Mouse (Mus musculus): ENCODE data around the gene Asb6.
A peak's percentile ranks its signal among the peaks of the same experiment; 100 is the strongest.

The Asb6 gene

DNA sequence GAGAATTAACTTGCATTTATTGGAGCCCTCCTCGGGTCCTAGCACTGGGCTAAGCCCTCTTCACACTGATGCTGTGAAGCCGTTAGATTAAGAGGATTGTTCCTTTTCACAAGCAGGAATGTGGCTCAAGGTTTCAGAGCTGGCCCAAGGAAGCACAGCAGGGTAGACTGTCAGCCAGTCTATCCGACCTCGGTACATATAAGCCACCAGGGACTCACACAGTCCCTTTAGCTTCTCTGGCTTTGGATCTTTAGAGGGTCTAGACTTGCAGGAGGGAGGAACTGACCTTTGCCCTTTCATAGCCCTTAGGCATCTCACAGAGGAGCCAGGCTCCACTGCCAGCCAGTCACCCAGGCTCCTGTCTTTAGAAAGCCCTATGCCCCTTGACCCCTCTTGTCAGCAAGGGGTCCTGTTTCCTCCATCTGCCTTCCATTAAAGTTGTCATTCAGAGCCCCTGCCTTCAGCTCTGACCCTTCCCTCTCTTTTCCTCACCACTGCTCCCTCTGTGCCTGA is at the start of gene Asb6:
Gene Asb6, minus strand, starts transcription at position 51 of the 513 bp plus-strand sequence.
- no peak for DNase-seq (ENCODE audit: low read depth, low spot score)

DNA sequence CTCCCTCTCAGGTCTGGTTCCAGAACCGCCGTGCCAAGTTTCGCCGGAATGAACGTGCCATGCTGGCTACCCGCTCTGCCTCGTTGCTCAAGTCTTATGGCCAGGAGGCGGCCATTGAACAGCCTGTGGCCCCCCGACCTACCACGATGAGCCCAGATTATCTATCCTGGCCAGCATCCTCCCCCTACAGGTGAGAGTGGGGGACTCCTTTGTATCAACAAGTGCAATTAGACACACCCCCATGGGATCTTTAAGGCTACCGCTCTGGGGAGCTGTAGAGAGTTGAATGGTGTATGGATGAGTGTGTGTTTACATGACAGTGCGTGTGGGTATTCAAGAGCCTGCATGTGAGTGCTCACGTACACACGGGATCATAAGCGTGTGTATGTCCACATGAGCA is 49.3 kb upstream of the Asb6 start:
- DNase-seq (ENCODE audit: low read depth, low spot score) = peak; percentile 34

DNA sequence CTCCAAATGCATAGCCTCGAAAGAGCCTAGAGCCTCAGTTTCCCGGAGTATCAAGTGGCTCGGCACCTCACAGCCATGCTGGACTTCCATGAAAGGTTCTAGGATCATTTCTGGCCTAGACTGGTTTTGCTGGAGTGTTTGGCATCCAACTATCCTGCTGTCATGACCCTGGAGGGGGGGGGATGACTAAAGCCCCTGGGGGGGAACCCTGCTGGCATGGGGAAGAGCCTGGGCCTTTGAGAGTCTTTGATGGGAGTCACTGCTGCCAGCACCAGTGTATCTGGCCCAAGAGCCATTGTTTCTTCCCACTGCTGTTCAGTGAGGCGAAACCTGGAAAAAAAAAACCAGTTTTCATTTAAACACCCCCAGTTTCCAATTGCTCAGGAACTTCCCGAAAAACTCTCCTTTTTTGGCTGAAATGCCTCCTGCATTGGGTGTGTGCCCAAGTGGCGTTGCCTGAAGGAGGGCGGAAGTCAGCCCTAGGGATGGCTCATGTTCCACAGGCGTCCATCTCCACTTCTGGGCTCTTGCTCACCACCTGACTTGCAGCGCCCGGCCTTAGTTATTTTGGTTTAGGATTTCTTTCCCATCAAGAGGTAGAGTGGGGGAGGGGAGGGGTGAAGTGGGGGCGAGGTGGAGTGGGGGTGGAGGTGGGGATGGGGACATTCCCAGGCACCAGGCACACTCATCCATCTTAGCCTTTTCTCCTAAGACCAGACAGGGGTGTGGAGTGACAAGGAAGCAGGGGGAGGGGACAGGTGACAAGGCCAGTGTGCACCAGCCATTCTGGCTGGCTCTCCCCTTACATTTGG is 45.7 kb upstream of the Asb6 start:
- DNase-seq (ENCODE audit: low read depth, low spot score) = no peak

DNA sequence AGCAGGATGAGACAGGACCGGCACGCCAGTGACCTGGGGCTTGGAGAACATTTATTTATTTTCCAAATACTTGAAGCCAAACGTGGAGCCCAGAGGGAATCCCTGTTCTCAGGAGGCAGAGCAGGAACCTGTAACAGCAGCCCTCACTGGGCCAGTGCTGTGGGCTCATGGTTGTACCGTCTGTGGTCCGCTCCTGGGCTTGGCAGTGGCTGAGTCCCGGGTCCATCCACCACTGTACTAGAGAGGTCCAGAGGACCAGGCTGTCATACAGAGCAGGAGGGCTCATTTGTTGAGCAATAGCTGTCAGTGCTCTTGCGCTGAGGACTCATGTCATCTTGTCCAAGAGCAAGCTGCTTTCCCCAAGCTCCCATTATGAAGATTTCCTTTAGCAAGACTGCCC is 45.0 kb upstream of the Asb6 start:
- no peak for DNase-seq (ENCODE audit: low read depth, low spot score)

DNA sequence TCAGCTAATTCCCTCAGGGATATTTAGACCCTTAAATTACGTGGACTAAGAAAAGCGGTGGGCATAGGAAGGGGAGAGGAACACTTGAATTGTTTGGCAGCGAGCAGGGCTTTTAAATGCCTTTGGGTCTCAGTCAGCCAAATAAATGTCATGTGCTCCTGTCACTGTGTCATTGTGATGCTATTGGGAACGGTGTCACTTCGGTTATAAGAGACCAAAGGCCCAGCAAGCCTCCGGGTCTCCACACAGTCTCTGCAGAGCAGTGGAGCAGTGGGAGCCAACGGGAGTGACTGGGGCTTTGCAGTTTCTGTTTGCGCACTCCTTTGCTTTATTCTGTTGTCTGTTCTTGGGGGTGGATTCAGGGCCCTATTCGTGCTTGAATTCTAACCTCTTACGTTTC is 44.3 kb upstream of the Asb6 start:
- DNase-seq (ENCODE audit: low read depth, low spot score) = no peak

DNA sequence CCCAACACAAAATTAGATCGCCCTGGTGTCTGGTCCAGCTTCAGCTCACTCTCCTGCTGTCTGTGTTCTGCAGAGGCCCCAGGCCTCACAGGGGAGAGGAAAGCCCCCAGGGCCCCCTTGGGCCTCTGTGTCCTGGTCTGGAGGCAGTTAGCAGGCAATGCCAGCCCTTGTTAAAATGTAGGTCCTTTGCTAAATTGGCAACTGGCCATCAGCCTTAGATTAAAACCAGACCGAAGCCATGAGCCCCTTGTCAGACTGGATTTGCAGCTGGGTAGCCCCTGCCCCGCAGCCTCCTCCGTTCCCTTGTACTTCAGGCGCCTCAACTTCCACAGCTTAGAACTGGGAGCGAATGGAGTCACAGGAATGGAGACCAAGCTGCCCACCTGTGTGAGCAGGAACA is 42.5 kb upstream of the Asb6 start:
- DNase-seq (ENCODE audit: low read depth, low spot score) = no peak

DNA sequence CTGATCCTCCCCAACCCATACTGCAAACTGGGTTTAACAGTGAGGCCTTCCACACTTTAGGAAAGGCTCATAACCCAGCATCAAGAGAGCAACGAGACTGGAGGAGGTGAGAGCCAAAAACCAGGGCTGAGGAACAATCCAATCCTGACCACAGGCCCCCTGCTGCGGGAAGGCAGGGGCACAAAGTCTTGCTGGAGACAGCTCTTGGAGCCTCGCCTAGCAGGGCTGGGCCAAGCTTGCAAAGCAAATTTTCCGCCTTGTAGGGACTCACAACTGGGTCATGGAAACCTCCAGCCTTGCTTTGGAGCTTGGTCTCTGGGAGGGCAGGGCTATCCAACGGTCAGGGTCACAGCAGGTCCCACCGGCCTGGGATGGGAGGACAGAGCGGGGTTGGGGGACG is 40.7 kb upstream of the Asb6 start:
- peak; percentile 76 for DNase-seq (ENCODE audit: low read depth, low spot score)

DNA sequence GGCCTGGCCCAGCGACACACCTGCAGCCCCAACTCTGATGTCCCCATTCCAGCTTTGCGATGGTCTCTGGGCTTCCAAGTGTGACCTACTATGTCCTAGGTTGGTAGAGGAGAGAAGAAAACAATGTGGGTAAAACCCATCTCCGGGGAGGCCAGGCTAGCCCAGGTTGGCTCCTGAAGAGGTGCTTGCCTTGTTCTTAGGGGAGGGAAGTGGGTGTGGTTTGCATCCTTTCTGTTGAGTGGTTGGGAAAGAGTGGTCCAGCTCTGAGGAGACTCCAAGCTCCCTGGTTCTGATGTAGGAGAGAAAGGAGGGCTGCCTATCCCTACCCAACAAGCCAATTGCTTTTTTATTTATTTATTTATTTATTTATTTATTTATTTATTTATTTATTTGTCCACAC is 35.3 kb upstream of the Asb6 start:
- no peak for DNase-seq (ENCODE audit: low read depth, low spot score)

DNA sequence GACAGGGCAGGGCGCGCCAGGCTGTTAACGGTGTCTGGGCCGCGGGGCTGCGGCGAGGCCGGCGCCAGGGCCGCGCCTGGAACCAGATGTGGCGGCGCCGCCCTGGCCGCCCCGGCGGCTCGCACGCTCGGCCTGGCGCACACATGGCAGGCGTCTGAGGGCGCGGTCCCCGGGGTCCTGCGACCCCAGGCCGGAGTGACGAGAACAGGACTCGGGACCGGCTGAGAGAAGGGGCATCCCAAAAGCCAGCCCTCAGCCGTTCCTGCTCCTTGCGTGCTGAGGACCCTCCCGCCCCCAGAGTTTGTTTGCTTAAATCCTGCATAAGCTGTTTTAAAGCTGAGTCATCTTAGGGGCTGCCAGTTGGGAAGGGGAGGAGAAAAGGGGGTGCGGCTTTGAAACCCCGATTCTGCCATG is 34.8 kb upstream of the Asb6 start:
- no peak for DNase-seq (ENCODE audit: low read depth, low spot score)

DNA sequence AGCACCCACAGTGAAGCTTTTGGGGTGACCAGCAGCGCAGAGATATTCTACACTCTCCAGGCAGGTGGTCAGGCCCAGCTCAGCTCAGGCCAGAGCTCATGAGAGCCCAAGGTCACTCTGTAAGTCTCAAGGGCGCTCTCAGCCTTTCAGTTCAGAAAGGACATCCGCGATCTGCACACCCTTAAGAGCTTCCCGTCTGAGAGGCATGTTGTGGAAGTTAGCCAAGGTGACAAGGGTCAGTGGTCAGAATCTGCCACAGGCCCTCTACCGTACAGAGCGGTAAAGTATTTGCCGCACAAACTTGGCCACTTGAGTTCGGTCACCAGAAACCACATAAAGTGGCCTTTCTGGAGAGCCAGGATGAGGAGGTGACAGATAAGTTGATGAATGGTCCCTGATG is 33.4 kb upstream of the Asb6 start:
- no peak for DNase-seq (ENCODE audit: low read depth, low spot score)

DNA sequence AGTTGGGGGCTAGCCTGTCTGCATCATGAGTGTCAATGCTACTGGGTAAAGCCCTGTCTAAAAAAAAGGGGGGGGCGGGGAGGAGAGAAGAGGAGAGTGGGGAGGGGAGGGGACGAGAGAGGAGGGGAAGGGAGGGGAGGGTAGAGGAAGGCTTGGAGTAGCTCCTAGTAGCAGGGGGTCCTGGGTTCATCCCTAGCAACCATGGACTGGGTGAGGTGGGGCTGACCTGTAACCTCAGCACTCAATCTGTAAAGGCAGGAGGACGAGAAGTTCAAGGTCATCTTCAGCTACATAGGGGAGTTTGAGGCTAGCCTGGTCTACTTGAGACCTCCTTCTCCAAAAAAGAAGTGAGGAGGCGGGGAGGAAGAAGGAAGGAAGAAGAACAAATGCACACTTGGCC is 31.9 kb upstream of the Asb6 start:
- DNase-seq (ENCODE audit: low read depth, low spot score) = no peak

DNA sequence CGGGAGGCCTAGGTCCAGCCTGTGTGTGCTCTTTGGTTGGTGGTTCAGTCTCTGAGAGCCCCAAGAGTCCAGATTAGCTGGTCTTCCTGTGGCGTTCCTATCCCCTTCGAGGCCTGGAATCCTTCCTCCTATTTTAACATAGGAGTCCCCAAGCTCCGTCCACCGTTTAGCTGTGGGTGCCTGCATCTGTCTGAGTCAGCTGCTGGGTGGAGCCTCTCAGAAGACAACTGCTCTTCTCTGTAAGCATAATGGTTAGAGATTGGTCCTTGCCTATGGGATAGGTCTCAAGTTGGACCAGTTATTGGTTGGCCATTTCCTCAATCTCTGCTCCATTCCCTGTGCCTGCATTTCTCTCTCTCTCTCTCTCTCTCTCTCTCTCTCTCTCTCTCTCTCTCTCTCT is 29.6 kb upstream of the Asb6 start:
- no peak for DNase-seq (ENCODE audit: low read depth, low spot score)

DNA sequence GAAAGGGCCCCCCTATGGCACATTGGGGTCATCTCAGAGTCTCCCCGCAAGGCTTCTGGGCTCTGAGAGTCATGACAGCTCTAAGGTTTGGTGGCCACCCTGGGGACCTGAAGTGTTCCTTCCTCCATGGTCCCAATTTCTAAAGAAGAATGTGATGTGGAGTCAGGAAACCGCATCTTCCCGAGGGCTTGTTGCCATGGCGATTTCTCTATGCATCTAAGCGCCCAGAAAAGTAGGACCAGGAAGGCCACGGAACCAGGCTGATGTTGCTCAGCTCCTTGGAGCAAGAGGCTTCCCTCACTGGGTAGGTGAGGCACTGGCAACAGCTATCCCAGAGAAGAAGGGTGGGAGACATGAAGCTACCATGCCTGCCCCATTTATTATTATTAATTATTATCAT is 26.9 kb upstream of the Asb6 start:
- no peak for DNase-seq (ENCODE audit: low read depth, low spot score)

DNA sequence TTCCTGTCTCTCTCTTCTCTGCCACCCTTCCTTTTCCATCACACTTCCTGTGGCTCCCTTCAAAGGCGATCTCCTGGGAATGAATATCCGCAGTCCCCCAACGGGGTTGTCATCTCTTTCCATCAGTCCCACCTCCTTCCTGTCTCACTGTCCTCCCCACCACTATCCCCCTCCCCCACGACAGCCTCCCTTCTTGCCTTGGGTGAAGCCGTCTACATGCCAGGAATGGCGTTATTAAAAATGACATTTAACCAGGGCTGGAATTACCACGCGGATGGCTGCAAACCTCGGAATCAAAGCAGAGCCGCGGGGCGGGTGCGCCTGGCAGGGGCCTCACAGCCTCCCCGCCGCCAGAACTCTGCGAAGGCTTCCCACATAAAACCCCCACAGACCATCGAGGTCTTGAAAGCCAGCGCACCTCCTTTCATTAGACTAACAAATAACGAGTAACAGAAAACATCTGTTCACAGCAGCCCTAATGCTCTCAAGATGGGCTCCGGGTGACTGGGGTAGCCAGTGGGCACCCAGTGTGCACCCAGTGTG is 22.7 kb upstream of the Asb6 start:
- DNase-seq (ENCODE audit: low read depth, low spot score) = no peak

DNA sequence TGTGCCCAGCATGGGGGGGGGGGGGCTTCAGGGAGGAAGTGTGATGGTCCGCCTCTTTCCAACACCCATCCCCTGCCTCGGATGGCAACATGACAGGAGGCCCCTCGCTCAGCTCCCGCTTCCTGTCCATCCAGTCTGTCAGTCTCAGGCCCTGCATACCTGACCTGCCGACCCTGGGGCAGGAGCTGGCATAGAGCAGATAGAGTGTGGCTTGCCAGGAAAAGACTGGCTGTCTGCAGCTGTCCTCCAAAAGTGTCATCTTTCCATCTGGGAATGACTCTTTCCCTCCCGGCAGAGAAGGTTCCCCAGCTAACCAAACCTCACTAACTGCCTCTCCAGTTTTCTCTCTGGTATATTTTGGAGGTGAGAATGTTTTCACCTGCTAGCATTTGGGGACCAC is 20.4 kb upstream of the Asb6 start:
- DNase-seq (ENCODE audit: low read depth, low spot score) = no peak

DNA sequence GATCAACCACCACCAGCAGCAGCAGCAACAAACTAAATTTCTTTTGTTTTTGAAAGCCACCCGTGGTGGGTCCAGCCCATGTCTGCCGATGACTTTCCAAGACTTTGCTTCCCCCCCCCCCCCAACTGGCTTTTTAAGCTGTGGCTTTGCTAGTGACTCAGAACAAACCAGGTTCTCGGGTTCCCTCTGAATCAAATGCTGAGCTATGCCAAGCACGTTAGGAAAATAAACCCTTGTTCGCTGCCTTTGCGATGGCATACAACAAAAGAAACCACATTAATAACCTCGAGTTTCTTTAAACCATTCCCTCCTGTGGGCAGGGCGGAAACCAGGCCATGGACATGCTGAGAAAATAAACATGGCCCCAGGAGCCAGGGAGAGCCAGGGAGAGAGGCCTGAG is 18.1 kb upstream of the Asb6 start:
- DNase-seq (ENCODE audit: low read depth, low spot score) = no peak

DNA sequence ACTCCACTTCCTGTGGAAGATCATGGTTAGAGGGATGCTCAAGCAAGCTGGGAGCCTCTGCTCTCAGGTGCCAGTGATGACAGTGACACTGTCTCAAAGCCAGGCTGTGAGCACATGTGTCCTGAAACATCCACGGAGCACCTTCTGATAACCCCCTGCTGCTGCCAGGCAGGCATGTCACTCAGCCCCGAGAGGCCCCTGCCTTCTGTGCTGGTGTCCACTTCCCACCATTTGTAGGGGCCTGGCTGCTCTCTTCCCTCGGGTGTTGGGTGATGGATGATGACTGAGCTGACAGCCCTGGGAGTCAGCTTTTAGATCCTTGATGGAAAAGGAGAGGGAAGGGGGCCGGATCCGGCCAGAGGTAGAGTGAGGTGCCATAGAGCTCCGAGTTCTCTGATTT is 16.6 kb upstream of the Asb6 start:
- no peak for DNase-seq (ENCODE audit: low read depth, low spot score)

DNA sequence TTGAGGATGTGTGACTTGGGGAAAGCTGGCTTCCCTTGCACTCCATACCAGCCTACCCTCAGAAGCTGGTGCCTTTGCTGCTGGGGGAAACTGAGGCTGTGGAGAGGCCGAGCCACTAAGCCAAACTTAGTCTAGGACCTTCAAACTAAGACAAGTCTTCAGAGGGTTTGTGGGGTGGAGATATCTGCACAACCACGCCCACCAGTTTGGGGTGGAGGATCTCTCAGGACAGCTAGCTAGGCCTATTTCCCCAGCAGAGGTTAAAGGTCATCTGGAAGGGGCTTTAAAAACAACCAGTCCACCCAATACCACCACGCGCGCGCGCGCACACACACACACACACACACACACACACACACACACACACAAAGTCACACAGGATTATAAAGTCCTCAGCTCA is 16.1 kb upstream of the Asb6 start:
- peak; percentile 56 for DNase-seq (ENCODE audit: low read depth, low spot score)

DNA sequence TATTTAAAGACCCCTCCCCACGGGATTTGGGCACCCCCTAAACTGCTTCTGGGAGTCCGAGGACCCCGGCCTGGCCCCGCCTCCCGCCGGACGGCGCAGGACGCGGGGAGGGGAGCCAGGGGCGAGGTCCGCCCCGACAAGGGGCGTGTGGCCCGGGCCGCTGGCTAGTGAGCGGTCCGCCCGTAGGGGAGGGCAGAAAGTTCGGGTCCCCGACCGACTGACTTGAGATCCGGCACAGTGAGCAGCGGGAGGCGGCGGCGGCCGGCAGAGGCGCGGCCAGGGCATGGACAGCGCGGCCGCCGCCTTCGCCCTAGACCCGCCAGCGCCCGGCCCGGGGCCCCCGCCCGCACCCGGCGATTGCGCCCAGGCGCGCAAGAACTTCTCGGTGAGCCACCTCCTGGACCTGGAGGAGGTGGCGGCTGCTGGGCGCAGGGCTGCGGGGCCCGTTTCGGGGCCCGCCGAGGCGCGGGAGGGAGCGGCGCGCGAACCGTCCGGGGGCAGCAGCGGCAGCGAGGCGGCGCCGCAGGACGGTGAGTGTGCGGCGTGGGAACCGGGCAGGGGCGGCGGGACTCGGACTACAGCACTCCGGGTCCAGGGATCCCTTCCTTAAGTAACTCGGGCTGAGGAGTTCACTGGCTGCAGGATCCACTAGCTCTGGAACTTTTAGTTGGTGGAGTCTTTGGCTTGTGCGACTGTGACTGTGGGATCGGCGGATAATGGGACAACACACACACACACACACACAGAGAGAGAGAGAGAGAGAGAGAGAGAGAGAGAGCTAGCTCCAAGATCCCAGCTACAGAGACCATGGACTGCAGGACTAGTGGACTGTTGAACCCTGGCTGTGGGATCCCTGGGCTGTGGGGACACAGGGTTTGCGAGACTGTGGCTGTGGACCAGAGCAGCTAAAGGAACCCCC is 15.3 kb upstream of the Asb6 start:
- DNase-seq (ENCODE audit: low read depth, low spot score) = no peak

DNA sequence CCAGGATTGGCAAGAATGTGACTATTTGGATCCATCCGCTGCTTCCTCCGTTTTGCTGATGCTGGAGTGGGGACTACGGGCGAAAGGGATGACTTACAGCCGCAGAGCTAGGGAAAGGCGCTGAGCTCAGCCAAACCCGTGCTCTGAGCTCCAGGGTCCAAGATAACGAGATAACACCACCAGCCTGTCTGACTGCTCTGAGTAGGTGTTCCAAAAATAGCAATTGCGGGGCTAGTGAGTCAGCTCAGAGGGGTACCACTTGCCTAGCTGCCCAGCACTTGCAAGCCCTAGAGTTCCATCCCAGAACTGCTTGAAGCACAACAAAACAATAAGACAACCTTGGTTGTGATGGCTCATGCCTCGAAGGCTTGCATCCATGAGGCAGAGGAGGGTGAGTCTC is 12.5 kb upstream of the Asb6 start:
- no peak for DNase-seq (ENCODE audit: low read depth, low spot score)

DNA sequence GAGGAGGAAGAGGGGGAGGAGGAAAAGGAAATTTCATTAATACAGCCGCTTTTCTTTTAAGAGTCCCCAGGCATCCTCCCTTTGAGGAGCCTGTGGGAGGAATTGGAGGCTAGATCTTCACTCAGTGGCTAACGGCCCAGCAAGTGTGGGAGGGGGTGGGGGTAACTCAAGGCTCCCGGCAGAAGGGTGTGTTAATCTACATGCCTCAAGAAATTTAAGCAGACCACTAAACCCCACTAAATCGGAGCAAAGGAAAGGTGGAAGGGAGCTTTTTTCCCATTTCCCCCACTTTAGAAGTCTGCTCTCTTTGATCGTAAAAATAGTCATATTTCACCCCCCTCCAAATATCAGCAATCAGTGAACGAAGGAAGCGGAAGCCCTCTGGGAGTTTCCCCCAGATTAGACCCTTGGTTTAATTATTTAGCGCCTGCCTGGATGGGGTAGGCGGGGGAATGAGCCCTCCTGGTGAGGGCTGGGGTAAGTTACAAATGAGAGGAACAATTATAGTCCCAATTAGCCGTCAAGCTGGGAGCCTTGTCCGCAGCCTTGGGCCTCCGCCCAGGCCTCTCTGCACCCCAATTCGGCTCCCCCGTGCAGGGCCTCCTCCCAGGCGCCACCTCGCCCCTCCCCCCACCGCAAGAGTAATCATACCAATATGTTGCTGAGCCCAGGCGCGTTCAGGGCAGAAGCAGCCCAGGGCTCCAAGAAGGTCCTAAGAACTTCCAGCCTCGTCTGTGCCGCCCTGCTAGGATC is 6.3 kb upstream of the Asb6 start:
- DNase-seq (ENCODE audit: low read depth, low spot score) = no peak
